Mouse (Mus musculus): Measurements from ENCODE around the gene Fkbp9.

The Fkbp9 gene

DNA sequence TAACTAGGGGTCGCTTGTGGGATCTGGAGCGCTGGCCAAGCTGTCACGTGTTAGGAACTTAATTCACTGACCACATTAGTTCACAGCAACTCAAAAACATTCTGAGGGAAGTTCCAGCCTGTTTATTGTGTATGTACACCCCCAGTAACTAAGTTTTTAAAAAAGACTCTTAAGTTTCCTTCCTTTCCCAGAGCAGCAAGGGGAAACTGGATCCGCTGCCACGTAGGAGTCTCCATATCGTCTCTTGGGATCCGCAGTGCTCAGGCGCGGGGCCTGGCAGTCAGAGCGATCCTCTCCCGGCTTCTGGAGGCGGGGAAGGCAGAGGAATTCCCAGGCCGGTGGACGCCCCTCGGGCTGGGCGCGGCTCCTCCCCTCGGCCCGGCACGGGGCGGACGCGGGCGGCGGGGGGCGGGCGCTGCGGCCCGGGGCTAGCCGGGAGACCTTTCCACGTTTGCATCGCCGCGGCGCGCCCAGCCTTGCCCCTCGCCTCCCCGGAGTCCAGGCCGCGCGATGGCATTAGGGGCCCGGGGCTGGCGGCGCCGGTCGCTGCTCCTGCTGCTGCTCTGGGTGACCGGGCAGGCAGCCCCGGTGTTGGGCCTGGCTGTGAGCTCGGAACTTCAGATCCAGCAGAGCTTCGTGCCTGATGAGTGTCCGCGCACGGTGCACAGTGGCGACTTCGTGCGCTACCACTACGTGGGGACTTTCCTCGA lies at the start of gene Fkbp9:
TSS of gene Fkbp9 (plus strand) at position 363 of the 710 bp plus-strand sequence.
- DNase-seq, result peak; percentile 11 to 12

DNA sequence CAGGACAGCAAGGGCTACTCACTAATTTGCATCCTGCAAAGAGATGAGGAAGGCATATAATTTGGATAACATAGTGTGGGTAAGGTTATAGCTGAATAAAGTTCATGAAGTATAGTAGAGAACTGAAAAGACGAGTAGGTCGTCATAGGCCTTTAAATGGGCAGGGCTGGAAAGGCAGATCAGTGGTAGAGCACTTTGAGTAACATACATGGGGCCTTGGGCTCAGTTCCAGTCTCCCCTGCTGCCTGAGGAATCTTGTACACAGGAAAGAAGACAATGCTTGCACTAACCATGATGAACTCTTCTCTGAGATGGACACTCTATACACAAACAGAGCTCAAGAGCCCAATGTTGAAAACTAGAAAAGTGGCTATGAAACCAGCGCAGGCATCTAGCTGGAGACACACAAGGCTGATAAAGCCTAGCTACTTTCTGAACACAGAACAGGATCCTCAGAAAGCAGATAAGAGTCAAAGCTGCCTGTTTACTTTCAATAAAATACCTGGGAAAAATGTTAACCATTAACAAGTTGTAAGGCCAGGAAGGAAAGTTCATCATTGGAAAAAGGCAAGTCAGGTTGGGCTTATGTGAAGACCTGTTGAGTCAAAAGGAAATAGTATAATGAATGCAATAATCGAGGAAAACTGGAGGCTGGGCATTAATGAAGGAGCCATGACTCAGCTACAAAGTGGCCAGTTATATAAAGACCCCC lies 48.1 kb upstream of the Fkbp9 start:
- DNase-seq, result no peak

DNA sequence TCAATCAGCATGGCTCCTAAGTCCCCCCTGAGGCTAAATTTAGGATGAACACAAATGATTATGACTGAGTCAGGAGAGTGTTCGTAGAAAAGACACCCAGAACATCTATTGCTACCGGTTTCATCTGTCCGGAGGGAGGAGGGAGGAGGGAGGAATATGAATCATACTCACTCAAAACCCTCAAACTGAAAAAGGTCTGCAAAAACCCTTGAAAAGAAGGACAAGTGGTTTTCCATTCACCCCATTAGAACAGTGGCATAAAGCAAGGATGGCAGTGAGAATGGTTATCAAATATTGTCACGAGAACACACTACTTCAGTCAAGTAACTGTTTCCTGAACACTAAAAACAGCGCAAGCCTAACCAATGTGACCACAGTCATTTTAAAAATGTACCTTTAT lies 46.8 kb upstream of the Fkbp9 start:
- no peak for DNase-seq

DNA sequence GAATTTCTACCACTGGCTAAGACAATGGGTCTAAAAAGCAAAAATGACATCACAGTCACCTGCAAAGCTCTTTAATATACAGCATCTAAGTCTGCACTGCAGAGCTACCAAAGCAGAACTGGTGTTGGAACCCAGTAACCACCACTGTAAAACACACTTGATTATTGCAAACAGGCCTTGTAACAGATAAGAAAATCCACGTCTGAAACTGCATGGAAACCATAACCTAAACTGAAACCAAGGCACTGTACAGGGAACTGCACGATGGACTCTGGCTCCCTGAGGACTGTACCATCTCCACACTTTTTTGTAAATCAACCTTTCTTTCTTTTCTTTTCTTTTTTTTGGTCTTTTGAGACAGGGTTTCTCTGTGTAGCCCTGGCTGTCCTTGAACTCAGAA lies 44.2 kb upstream of the Fkbp9 start:
- DNase-seq, result no peak

DNA sequence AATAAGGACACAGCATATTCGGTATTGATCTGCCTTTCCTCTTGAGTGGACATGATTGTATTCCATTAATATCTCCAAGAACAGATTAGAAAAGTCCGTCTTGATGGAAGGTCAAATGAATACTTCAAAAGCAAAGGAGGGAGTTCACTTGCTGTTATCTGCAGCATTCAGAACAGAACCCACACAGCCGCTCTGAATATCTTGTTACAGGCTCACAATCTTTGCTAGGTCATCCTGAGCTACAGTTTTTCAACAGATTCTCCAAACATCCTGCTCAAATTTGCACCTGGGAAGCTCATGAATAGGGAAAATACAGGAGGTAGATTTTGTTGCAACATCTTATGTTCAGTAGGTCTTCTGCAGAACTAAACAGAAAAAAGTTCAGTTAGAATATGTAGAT lies 42.5 kb upstream of the Fkbp9 start:
- DNase-seq, result no peak

DNA sequence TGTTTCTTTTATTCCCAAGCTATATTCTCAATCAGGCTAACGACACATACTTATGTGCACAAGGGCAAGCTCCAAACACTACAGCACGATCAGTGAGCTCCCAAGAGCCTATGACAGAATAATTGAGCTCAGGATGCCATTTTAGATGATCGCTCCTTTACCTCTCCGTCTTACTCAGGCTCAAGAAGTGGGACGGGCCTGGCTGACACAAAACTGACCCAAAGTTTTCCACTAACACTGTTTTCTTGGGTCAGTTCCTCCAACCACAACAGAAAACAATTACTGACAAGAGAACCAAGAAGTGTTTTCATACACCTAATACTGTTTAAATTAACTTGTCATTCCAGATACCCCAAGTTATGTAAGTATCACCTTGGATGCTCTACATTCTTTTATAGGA lies 37.0 kb upstream of the Fkbp9 start:
- no peak for DNase-seq

DNA sequence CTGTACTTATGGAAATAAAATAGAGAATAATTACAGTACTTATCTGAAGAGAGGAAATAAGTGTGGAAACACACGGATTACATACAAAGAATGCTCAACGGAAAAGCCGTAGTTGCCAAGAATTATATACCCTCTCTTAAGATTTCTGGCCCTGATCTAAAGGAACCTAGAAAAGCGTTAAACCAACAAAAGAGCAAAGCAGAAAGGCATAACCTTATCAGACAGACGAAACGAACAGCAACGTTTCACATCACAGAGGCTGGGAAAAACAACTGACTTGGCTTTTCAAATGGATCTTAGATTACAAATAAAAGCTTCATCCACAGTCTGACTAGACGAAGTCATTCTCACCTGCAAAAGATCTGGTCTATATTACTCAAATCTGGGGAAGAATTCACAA lies 35.6 kb upstream of the Fkbp9 start:
- no peak for DNase-seq

DNA sequence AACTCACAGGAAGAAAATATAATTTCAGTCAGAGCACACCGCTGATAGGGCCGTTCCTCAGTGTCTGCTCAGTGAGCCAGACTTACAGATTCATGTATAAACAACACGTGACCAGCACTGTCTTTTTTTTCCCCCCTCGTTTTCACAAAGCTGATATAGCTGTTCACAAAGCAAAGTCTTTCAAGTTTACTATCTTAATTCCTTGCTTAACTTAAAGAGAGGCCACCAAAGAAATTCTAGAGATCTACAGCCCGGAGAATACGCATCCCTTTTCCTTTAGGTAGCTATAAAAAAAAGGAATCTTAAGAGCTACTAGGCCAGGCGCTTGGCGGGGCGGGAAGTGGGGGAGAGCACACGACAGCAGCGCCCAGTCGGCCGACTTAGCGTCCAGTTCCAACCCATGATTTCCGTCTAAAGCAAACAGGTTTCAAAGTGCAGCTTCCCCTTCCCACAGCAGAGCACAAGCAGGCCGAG lies 35.2 kb upstream of the Fkbp9 start:
- peak; percentile 32 to 39 for DNase-seq

DNA sequence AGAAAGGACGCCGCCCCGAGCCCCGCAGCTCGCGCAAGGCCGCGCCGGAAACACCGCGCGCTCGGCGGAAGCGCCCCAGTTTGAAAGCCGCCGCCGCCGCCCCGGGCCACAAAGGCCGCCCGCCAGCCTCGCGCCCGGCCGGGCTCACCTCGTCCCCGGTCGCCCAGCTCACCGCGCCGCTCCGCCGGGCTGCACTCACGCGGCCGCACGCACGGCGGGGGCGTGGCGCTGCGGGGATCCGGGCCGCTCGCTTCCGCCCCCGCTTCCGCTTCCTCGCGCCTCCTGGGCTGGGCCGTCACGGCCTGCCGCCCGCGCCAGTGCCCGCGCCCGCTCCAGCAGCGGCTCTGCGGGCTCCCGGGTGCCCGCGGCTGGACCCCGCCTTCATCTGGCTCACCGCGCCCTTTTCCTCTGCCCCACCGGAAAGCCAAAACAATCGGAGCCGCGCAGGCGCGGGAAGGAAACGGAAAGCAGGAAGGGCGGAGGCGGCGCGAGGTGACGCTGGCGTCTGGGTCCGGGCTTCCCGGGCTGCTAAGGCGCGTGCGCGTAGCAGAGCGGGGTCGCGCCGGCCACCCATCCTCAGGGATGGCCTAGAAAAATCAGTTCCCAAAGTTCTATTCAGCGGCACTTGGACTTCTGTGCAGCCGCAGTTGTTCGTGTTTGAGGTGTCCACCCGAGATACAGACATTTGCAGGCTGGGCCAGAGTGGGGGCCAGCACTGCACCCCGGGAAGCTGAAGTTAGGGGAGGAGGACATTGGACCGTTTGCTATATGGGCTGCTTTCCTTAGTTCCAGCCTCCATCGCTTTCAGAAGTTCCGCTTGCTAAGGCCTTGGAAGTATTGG lies 34.3 kb upstream of the Fkbp9 start, which contains the start of gene Kbtbd2:
TSS of gene Kbtbd2 (minus strand) at position 503 of the 841 bp plus-strand sequence.
- peak; percentile 92 to 95 for DNase-seq

DNA sequence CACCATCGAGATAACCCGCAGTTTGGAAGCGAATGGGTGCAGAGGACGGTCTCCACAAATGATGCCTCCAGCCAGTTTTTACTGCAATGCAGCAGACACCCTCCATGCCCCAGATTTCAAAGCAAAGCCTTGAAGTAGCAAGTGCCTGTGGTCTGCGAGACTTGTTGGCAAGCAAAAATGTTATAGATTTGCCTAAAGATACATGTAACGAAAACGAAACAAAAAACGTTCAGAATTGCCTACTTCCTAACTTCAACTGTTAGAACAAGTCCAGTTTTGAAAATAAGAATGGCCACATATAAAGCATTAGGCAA lies 33.8 kb upstream of the Fkbp9 start:
- no peak for DNase-seq

DNA sequence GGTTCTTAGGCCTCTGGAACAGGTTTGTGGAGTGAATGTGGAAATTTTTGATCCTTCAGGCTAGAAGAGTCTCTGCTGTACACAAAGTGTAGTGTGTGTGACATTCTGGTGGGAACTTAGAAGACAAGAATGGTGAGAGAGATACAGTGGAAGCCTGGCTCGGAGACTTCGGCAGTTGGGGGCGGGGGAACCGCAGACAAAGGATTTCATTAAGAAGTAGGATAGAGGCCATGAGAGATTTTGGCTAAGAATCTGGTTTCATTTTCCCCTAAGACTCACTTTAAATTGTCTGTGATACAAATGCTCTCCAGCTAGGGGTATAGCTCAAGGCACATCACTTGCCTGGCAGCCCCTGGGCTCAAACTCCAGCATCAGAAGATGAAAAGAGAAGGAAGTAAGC lies 26.8 kb upstream of the Fkbp9 start:
- DNase-seq, result no peak

DNA sequence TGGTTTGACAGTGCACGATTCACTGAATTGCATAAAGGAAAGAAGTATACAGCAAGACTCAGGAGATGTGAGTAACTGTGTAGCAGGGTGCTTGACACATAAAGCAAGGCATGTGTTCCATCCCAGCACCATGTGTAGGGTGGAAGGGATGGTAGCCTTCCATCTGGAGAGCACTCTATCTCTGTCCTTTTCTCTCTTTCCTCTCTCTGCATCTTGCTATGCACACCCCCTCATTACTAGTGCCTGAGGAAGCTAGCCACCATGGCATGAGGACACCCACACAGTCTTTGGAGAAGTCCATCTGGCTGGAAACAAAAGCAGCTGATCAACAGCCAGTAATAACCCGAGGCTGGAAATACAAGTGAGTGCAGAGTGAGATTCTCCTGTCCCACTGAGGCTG lies 25.7 kb upstream of the Fkbp9 start:
- DNase-seq, result no peak

DNA sequence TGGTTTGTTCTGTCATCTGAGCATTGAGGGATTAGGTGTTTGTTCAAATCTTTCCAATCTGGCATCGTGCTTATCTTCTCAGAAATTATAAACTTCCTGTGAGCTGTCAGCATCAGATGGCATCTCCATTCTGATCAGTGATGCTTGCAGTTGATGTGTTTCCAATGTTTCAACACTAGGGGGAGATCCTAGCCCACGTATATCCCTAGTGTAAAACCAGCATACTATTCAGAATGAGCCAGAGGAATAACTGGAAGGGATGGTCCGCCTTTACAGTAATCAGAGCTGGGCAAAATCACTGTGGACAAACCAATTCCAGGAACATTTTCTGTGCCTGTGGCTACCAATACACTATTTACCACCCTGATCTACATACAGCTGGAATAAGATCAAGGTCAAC lies 23.2 kb upstream of the Fkbp9 start:
- DNase-seq, result no peak

DNA sequence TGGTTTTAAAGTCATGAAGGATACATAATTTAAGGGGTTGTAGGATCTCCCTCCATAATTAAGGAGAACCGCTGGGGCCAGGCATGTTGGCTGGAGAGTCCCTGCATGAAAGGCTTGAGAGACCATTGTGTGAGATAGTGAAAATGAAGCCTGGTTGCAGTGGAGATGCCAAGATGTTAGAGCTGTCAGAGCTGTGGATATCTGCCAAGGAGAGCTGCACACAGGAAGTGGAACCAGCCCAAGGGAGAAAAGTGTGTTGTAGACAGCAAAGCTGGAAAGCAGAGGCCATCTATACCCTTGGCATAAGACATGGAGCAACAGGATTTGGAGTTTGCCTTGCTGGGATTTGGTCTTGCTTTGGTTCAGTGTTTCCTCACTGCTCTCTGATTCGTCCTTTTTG lies 18.5 kb upstream of the Fkbp9 start:
- DNase-seq, result no peak

DNA sequence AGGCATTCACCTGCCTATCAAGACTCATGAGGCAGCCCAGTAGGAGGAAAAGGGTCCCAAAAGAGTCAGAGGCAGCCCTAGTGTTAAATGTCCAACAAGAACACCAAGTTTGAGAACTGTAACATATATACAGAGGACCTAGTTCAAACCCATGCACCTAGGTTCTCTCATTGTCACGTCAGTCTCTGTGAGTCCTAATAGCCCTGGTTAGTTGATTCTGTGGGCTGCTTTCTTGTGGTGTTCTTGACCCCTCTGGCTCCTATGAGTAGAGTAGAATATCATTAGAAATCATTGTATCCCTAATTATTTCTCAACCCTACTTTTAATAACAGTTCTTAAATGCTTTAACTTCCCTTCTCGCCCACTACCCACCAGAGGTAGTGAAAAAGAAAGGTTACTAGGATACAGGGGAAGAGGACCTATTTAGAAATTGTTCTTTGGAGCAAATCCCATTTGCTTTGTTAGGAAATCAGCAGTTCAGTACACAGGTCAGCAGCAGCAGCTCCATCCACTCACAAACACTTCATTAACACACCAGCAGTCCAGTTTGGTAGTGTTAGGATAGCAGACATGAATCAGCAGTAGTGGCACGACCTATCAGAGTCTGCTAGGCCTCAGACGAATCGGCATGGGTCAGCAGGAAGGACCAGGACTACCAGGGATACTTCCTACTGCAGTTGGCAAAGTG lies 13.3 kb upstream of the Fkbp9 start:
- no peak for DNase-seq

DNA sequence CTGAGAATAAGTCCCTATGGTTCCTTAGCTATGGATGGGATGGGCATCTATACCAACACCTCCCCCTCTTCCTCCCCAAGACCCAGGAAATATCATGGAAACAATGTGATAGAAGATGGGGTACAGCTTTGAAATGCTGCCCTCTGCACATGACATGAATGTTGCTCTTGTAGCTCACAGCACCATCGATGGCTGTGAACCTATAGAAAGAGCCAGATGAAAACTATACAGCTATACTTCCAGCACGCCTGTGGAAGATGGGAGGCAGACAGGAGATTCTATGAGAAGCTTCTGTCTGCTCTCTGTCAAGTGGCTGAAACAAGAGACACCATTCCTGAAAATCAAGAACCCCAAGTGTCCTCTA lies 12.8 kb upstream of the Fkbp9 start:
- DNase-seq, result no peak

DNA sequence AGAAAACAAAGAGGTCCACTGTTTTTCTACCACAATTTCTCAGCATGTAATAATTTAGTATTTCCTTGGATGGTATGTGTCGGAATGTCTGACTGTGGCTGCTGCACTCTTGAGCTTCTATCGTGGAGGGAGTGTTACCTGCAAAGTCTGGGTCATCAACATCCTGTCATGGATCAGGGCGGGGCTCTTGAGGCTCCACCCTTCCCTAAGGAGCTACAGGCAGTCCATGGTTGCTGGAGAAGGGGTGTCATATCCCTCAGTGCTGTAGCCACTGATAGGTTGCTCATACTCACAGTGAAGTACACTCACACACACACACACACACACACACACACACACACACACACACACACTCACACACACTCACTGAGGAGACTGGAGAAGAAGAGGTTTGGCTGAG lies 6.2 kb upstream of the Fkbp9 start:
- no peak for DNase-seq

DNA sequence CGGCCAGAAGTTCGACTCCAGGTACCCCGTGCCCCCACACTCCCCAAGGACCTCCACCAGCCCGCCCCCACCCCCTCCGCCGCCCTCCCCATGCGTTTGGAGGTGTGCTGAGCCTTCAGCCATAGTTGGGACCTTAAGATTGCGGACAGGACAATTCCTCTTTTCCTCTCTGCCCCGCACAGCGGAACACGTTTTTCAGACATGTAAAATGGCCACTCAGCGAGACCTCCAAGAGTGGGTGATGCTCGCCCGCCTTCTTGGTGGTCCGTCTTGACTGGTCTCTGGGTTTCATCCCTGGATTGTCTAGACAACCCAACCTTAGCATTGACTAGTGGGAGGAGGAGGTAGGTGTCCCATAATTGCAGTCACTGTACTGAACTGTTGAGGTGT lies 543 bp downstream of the Fkbp9 start:
- no peak for DNase-seq

DNA sequence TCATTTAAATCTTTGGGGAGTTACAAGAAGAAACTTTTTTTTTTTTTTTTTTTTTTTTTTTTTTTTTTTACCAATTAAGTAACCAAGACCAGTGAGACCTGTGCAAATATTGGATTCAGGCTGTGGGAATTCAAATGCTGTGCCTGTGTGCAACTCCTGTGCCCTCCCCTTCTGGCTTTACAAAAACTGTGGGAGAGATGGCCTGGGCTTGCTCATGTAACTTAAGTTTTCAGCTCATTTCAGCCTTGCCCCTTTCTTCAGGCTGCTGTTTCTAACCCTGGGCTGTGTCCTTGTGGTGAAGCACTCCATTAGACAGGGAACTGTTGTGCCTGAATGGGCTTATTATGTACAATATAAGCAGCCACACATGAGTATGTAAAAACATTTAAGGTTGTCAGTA lies 971 bp downstream of the Fkbp9 start:
- DNase-seq, result no peak

DNA sequence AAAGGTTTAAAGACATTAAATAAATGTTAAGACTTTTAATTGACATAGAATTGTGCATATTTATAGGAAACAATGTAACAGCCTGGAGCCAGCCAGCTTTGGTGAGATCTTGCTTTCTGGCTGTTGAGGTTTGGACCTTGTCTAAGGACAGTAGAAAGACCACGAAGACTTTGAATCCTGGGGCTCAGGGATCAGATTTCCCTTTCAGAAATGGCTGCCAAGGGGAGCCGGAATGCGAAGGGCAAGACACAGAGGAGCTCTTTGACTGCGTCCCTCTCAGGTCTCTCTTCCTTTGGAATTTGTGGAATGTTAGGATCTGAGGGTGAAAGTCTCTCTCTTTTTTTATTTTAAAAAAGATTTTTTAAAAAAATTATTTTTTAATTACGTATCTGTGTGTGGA lies 2.9 kb downstream of the Fkbp9 start:
- no peak for DNase-seq

DNA sequence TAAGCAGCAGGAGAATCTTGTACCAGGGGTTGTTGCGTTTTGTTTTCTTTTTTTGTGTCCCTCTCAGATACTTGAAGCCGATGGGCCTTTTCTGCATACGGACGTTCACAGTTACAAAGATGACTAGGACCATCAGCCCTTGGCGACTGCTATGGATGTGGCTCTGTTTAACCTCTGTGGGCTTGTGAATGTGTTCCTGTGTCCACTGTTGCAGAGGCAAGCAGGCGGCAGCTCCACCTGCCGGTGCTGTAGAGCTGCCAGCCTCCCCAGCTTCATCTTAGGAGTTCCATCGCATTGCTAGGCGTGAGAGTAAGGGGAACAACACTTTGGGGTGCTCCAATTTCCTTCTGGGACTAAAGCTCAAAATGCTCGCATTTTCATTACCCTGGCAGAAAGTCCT lies 3.7 kb downstream of the Fkbp9 start:
- no peak for DNase-seq

DNA sequence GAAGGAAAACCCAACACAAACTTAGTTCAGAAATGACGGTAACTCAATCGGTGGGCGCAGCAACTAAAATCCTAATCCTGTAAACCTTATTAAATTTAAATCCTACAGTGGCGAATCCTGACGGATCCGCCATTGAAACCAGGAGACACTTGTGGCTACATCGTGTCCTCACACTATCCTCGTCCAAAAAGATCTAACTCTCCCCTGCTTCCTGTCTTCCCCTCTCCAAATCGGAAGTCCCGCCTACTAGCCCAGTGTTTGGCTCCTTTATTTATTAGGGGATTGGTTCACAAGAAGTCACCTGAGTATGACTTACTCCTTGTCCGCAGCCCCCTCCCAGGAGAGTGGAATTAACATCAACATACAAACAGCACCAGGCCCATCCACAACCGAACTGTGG lies 5.3 kb downstream of the Fkbp9 start:
- DNase-seq, result no peak

DNA sequence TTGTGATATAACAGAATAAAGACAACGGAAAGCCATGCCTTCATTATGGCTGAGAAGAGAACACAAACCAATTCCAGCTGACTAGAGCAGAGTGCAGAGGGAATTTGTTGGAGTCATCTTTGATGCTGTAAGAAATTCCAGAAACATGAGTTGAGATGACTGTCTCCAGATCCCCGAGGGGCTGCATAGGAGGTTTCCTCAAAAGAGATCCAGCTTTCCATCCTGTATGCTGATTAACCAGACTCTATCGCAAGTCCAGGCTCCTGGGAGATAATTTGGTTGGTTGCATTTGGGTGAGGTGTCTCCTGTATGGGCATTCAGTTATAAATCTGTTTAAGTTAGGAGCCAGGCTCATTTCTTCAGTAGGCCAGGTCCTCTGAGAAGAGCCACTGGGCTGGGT lies 5.8 kb downstream of the Fkbp9 start:
- no peak for DNase-seq

Measured in thymus, postnatal 36 days (tissue).